9 mouse cellular contexts compared by ENCODE assay signal in the genomic region with DNA sequence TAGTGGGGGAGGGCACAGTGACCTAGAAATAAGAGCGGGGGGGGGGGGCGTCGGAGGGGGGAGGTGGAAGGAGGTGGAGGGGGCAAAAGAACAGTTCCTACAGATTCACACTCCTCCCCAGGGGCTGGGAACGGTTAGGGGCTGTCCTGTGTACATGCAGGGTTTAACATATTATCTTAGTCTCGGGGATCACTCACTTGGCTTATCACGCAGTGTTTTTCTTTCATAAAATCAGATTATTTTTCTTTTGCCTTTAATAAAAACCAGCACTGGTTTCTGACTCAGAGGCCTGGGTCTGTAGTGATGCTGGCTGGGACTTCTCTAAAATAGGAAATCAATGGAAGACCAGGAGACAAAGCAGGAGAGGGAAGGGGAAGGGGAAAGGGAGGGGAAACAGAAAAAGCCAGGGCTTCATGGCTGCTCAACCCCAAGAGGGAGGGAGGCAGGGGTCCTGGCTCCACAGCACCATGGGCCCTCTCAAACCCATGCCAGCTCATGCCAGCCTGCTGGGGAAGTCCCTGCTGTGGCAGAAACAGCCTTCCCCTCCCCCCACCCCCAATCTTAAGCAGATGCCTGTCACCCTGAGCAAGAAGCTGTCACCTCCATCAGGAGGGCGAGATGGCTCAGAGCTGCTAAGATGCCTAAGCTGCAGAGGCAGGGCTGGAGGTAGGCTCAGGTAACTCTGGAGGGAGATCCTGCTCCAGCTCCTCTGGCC.
DNase-seq lines count a peak whose midpoint lies in the region; ATAC-seq and TF ChIP-seq lines count a peak whose summit lies in the region.
"Had no signal": no experiment of that assay in that cellular context is flagged by ENCODE, and none has a peak within 500 bp of the region (broad histone marks: within the 10 kb centered on the region; RNA-seq: fewer than 3 reads in every experiment).

No protein-coding gene starts in this region.

- H3K4me1 ChIP-seq in forebrain, postnatal 0 days (ENCODE audit: insufficient read depth) = peaks cover 21% of the 10 kb centered on the region
- H3K4me1 ChIP-seq in midbrain, embryonic 12.5 days = peaks cover 42% of the 10 kb centered on the region

- no peak overlapping the region for H3K4me3 ChIP-seq in forebrain, postnatal 0 days (ENCODE audit: low read depth, low read length)
- H3K4me3 ChIP-seq in midbrain, embryonic 12.5 days = no peak overlapping the region

- TF ChIP-seq CTCF in brain, embryonic 14.5 days (IDR thresholded peaks at IDR 0.05; ENCODE audit: borderline replicate concordance, extremely low read depth, insufficient read depth, insufficient read length) = no peak
- no peak for TF ChIP-seq CTCF in forebrain, postnatal 0 days (IDR thresholded peaks at IDR 0.05; ENCODE audit: low read depth)

- no peak overlapping the region for H3K4me2 ChIP-seq in forebrain, postnatal 0 days (ENCODE audit: low read depth)
- peak overlapping the region; percentile 5; the same call in 1 of the 2 replicates for H3K4me2 ChIP-seq in midbrain, embryonic 12.5 days (replicated peaks)

- peak; percentile 73 for ATAC-seq in forebrain, postnatal 0 days
- peak; percentile 65 for ATAC-seq in midbrain, embryonic 12.5 days (ENCODE audit: low FRiP score, low read depth)

- no peaks in the 10 kb centered on the region for H3K9me3 ChIP-seq in forebrain, postnatal 0 days (ENCODE audit: low read length)
- no peaks in the 10 kb centered on the region for H3K9me3 ChIP-seq in midbrain, embryonic 12.5 days

- H3K27me3 ChIP-seq in forebrain, postnatal 0 days (ENCODE audit: insufficient read depth, low read length) = no peaks in the 10 kb centered on the region
- H3K27me3 ChIP-seq in midbrain, embryonic 12.5 days = no peaks in the 10 kb centered on the region; the same call in 1 of the 2 replicates

- WGBS in forebrain, postnatal 0 days = 28% methylated on average over 6 of the region's 7 CpGs
- whole genome bisulfite sequencing in midbrain, embryonic 12.5 days = 13% methylated on average over 6 of the region's 7 CpGs

- TF ChIP-seq POLR2A in brain, embryonic 14.5 days (IDR thresholded peaks at IDR 0.05; ENCODE audit: borderline replicate concordance, extremely low read depth, insufficient read depth, insufficient read length, poor library complexity, severe bottlenecking) = no peak

- H3K27ac ChIP-seq in forebrain, postnatal 0 days (ENCODE audit: low read depth, low read length) = peak overlapping the region; percentile 78
- H3K27ac ChIP-seq in midbrain, embryonic 12.5 days (replicated peaks) = peak overlapping the region; percentile 85

- no peak overlapping the region for H3K9ac ChIP-seq in forebrain, postnatal 0 days
- peak overlapping the region; percentile 25; the same call in 1 of the 2 replicates for H3K9ac ChIP-seq in midbrain, embryonic 12.5 days (replicated peaks)

- peak; percentile 30 for DNase-seq in embryo, embryonic 10.5 days (ENCODE audit: low spot score)
- DNase-seq in embryo, embryonic 9.5 days (ENCODE audit: extremely low spot score) = no peak
- peak; percentile 76 for DNase-seq in brain, embryonic 14.5 days (ENCODE audit: low read depth)
- DNase-seq in forebrain, postnatal 0 days = peak; percentile 52
- DNase-seq in frontal cortex, postnatal 25 days (ENCODE audit: low spot score in 2 of 2) = no peak
- DNase-seq in layer of hippocampus, postnatal 25 days (ENCODE audit: extremely low spot score in 1 of 2, low spot score in 1 of 2) = no peak
- DNase-seq in left cerebral cortex, adult 9 months (ENCODE audit: low spot score in 2 of 2) = no peak
- DNase-seq: kidney, postnatal 14 days had no signal

- H3K36me3 ChIP-seq in forebrain, postnatal 0 days (ENCODE audit: insufficient read depth) = no peaks in the 10 kb centered on the region
- H3K36me3 ChIP-seq in midbrain, embryonic 12.5 days = no peaks in the 10 kb centered on the region

Comparison
In these comparisons a context has a peak if more than half of its experiments do, and no peak if none do; other contexts are left out.
1. DNase-seq: peak in embryo, embryonic 10.5 days (single experiment), brain, embryonic 14.5 days (single experiment) and forebrain, postnatal 0 days (single experiment); none in embryo, embryonic 9.5 days (single experiment), frontal cortex, postnatal 25 days (0 of 2), layer of hippocampus, postnatal 25 days (0 of 2) and left cerebral cortex, adult 9 months (0 of 2).